Mouse (Mus musculus): ENCODE measurements around the gene Rflnb.
"Not testable (repeated sequence)": the region's sequence is repeated elsewhere in the genome, so short reads cannot be mapped to it uniquely, and the experiment has no call there.

The Rflnb gene

DNA sequence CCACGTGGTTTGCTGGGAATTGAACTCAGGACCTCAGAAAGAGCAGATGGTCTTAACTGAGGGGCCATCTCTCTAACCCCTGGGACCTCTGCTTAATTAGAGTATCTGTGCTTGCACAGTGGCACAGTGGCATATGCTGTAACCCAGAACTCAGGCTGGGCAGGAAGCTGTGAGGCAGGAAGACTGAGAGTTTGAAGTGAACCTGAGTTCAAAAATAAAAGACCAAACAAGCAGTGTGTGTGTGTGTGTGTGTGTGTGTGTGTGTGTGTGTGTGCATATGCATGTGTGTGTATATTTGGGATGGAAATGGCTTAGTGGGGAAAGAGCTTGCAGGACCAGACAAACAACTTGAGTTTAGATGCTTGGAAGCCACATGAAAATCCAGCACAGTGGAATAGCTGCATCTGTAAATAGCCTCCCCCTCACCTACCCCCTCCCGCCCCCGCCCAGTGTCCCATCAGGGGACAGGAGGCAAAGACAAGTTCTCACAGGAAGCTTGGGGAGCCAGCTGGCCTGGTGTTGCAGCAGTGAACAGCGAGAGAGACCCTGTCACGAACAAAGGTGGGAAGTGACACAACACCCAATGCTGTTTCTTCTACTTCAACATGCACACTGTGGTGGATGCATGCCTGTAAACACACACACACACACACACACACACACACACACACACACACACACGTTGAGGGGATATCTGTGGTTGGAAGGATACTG, 10.2 kb upstream of the Rflnb start:
- DNase-seq (ENCODE audit: low read depth, low spot score) = no peak

DNA sequence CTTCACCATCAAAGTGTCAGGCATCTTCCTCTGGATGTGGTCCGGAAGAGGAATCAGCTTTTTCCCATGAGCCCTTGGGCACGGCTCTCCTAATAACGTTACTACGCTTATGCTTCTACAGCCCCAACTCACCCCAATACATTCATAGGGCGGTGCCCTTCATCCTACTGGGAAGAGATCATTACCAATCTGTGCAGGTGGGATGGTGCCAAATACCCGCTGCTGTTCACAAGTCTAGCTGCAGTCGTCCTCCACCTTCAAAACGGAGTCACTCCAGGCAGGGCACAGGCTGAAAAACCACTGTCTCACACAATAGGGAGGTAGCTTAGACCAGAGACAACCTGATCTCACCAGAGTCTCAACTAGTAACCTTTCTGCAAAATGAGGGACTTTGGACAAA, 7.6 kb upstream of the Rflnb start:
- DNase-seq (ENCODE audit: low read depth, low spot score) = no peak

DNA sequence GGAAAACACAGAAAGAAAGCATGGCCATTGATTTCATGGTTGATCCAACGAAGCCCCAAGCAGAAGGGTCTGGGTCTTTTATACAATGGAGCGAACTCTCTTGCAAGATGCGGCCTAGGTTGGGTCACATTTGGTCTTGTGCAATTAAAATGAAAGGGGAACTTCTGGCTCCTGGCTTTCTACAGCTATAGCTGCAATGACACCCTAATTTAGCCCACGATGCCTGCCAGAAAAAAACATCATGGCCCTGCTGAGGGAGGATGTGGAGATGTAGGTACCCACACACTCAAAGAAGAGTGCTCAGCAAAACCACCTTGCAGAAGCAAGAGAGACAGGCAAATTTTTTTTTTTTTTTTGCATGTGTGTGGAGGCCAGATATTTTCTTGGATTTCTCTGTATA, 6.3 kb upstream of the Rflnb start:
- no peak for DNase-seq (ENCODE audit: low read depth, low spot score)

DNA sequence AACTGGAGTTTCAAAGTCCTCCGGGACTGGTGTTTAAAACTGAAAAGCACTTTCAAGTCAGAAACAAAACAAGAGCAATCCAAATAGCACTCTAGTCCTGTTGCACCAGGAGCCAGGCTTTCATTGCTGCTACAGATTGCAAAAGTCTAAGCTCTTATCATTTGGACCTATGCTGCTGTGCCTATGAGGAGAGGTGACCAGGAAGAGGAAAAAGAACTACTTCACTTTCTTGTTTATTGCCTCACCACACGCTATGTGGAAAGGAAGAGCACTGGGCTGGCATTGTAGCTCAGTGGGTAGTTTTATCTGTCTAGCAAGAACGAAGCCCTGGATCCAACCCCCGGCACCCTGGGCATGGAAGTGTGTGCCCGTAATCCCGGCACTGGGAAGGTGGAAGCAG, 5.8 kb upstream of the Rflnb start:
- no peak for DNase-seq (ENCODE audit: low read depth, low spot score)

DNA sequence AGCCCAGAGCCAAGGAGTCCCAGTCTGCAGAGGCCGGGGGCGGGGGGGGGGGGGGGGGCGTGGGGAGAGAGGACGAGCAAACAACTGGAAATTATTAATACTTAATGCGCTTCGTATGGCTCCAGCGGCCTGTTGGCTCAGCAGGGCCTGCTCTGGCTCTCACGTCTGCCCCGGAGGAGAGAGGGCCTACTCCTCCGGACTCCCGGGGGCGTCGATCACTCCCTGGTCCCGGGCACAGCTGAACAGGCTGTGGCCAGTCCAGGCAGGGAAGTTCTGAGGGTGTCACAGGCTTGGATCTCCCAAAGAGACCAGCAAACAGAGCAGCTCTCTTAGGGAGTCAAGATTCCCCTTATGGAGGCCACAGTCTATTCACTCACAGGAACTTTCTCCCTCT, 487 bp upstream of the Rflnb start:
- no peak for DNase-seq (ENCODE audit: low read depth, low spot score)

DNA sequence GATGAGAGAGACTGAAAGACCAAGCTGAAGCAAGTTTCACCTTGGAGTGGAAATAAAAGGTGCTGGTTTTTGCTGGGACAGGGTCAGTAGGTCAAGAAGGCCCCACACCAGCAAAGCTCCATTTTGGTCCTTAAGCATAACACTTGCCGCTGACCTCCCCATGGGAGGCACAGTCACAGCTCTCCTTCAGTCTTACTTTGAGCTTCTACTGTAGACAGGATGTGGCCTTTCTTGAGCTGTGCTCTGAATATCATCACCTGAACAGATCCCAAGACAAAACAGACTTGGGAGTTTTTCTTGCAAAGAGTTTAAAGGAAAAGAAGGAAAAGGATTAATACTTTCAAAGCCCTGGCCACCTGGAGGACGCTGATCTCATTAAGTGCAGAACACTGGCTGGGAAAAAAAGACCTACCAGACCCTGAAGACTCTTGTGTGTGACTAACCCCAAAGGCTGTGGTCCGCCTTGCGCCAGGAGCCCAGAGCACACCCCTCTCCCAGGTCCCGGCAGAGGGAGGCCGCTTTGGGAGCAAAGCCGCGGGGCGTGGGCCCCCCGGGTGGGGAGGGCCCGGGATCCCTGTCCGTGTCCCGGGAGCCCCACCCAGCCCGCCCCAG, 949 bp downstream of the Rflnb start:
- no peak for DNase-seq (ENCODE audit: low read depth, low spot score)

DNA sequence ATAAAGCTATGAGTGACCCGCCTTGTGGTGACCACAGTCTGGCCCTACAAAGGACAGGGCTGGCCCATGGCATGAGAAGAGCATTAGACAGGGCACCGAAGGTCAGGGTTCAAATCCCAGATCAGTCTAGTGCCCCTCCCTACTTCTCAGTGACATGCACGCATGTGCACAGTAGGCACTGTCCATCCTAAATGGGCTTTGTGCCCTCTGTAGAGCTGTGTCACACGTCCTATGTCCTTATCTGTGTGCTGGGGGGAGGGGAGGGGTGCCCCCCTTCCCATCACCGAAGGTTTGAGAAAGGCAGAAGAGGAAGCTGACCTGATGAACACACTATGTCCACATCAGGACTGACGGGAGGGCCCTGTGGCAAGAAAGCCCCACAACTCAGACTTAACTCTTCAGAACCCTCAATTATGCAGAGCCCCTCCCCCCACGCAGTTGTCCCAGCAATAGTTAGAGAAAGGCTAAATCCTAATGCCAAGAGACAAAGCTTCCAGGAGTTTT, 2.5 kb downstream of the Rflnb start:
- DNase-seq (ENCODE audit: low read depth, low spot score) = no peak

DNA sequence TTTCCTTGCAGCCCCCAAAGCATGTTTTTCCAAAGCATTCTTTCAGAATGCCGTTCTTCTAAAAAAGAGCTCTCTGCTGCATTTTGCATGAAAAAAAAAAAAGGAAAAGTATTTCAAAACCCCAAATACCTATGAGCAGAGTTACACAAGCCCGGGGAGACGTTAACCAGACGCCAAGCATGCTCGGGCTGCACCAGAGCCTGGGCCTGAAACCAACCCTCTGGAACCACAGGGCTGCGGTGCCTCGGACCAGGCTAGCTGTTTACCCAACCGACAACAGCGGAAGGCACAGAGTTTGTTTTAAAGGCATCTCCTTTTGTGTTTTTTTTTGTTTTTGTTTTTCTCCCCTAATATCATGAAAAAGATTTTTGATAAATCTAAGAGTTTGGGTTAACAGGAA, 6.7 kb downstream of the Rflnb start:
- DNase-seq (ENCODE audit: low read depth, low spot score) = no peak

DNA sequence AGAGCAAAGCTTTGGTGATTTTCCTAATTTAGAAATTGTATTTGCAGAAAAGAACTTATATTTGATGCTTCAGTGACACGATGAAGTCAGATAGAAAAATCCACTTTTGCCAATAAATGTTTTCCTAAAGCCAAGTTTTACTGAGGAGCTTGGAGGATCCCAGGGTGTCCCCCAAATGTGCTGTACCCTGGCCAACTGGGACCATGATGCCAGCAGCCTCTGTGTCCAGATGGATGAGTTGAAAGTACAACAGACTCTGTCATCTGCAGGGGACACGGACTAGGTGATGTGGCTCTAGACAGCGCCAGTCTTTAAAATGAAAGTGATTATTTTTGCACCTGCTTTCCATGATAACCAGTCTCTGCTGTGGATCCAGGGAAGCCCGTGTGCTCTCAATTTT, 7.7 kb downstream of the Rflnb start:
- DNase-seq (ENCODE audit: low read depth, low spot score) = no peak

DNA sequence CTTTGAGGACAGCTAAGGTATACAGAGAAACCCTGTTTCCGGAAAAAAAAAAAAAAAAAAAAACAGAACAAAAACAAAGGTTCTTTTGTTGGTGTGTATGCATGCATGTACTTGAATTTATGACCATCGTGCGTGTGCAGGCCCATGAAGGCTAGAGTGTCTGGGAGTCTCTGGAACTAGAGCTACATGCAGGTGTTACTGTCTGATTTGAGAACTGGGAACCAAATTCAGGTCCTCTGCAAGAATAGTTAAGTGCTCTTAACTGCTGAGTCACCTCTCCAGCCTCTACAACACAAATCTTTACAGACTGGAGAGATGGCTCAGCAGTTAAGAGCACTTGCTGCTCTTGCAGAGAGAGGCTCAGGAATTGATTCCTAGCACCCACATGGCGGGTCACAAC, 11.8 kb downstream of the Rflnb start:
- no peak for DNase-seq (ENCODE audit: low read depth, low spot score)

DNA sequence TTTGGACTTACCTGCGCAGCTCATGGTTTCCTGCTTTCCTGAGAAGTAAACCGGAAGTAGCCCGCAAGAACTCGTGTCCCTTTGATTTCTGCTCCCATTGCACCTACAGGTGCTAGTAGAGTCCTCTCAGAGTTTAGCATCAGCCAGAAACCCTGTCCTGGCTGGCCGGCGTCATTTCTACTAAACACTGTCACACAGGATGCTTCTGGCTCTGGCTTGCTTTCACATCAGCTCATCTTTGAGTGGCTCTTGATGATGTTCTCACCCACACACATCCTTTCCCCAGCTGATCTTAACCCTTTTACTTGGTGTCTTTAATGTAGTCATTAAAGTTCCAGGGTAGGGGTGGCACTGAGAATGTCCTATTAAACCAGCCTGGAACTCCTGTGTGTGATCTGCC, 12.3 kb downstream of the Rflnb start:
- DNase-seq (ENCODE audit: low read depth, low spot score) = no peak

DNA sequence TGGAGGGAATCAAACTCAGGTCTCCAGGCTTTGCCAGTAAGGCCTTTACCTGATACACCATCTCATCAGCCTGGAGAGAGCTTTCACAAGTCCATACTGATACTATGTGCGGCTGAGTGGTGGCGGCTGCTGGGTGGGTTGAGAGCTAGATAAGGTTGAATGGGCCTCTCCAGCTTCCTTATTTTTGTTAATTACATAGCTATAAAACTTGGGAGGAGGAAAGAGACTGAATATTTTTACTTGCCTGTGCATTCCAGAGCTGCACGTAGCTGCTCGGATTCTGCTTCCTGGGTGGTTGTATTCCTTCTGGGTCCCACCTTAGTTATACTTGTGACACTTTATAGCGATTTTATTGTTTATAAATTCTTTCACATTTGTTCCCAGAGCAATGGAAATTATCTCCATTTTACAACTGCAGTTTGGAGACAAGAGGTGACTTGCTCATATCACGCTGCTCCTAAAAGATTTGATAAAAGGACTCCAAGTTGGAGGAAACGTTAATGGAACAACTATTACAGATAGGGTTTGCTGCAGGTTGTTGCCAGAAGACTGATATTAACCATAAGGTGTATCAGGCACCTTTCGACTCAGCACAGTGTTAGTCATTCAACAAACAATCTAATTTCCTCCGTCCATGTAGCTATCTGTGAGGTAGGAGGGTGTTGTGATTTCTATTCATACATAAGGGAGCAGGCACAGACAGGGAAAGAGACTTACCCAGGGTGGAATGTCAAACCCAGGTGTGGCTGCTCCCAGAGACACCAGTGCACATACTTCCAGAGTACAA, 16.6 kb downstream of the Rflnb start:
- DNase-seq (ENCODE audit: low read depth, low spot score) = no peak

DNA sequence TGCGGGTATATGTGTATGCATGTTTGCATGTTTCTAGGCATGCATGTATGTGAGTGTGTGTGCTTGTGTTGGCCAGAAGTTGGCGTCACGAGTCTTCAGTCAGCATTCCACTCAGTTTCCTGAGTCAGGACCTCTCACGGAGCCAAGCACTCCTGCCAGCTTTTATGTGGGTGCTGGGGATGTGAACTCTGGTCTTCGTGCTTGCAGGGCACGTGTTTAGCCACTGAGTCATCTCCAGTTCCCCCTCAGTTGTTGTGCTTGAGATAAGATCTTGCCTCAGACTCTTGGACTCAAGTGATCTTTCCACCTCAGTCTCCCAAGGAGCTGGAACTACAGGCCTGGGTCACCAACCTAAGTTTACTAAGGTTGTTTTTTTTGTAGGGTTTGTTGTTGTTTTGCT, 18.5 kb downstream of the Rflnb start:
- no peak for DNase-seq (ENCODE audit: low read depth, low spot score)

DNA sequence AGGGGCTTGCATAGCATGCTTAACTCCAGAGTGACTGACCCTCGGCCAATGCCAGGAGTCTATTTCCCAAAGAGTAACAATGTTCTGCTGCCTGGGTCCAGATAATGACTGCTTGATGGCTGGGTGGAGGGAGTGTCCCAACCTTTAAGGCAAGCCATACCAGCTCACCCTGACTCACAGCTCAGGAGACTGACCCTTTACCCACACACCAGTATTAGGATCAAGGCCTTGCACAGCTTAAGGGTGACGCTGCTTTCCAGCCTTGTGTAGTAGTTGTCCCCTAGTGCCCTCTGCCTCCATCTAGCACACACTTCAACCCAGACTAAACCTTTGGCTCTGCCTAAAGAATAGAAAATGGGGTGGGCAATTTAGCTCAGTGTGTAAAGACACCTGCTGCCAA, 19.4 kb downstream of the Rflnb start:
- no peak for DNase-seq (ENCODE audit: low read depth, low spot score)

DNA sequence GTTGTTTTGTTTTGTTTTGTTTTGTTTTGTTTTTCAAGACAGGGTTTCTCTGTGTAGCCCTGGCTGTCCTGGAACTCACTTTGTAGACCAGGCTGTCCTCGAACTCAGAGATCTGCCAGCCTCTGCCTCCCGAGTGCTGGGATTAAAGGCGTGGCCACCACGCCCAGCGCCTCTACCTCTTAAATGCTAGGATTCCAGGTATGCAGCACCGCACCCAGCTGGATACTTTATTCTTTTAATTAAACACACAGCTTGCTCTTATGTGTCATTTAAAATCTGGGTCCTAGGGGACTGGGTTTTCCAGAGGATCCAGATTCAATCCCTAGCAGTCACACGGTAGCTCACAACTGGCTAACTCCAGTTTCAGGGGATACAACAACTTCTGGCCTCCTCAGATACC, 23.3 kb downstream of the Rflnb start:
- not testable (repeated sequence) for DNase-seq (ENCODE audit: low read depth, low spot score)

DNA sequence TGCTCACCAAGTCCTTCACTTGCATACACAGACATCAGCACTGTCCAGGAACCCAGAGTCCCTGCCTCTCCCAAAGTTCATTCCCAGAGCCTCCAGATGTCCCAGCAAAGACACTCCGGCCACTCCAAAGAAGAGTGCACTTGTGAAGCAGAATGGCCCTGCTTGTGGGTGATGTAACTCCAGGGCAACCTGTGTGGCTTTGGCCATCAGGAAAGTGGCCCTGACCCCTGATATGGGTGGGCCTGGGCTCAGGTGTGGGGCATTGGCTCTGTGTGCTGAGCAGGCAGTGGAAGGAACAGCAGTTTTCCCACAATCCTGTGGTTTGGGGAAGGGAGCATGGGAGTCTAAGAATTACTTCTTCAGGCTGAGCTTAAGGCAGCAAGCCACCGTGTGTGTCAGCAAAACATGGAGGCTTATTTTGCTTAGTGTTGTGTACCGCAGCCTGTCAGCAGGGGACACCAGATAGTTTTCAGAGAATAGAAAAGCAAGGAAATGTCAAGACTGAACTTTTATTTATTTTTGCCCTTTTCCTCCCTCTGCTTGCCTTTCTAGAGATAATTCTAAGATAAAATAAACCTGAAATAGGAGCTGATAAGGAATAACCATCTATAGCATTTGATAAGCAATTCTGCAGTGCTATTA, 26.2 kb downstream of the Rflnb start:
- no peak for DNase-seq (ENCODE audit: low read depth, low spot score)

DNA sequence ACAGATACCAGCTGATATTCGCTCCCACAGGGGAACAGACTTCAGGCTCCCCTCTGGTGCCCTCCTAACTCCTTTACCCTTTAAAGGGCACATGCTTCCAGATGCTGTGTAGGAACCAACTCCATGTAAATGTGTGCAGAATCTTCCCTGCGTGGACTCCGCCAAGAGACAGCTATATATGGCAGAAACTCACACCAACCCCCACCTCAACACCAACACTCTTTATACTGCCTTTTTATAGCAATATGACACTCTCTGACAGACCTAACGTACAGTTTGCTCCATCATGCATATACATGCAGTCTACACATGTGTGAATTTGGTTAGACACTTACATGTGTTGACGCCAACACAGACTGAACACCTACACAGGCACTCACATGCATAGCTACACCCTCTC, 26.9 kb downstream of the Rflnb start:
- DNase-seq (ENCODE audit: low read depth, low spot score) = no peak

DNA sequence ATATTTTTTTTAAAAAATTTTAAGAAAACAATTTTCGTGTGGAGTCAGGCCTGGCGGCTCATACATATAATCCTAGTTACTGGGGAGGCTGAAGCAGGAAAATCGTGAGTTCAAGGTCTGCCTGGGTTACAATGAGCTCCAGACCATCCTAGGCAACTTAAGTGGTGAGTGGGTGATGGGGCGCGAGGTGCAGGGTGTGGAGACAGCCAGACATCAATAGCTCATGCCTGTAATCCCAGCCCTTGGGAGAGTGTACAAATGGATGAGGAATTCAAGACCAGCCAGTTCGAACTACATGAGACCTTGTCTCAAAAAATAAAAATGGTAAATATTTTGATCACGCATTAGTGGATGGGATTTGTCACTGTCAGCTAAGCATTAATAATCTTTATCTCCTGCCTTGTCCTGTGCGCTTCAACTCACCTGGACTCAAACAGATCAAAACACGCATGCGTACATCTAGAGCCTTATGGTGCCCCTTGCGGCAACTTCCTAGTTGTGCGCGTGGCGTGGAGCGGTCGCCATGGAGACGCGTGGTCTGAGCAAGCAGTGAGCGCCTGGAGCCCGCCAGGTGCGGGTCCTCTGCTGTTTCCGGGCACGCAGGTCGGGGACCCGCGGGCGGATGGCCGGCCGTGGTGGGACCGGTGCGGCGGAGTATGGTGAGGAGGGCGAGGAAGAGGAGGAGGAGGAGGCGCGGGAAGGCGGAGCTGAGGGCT, 28.0 kb downstream of the Rflnb start, which contains the start of gene 1700016K19Rik:
1700016K19Rik (plus strand) TSS at position 473 of the 716 bp plus-strand sequence.
- peak; percentile 42 for DNase-seq (ENCODE audit: low read depth, low spot score)

DNA sequence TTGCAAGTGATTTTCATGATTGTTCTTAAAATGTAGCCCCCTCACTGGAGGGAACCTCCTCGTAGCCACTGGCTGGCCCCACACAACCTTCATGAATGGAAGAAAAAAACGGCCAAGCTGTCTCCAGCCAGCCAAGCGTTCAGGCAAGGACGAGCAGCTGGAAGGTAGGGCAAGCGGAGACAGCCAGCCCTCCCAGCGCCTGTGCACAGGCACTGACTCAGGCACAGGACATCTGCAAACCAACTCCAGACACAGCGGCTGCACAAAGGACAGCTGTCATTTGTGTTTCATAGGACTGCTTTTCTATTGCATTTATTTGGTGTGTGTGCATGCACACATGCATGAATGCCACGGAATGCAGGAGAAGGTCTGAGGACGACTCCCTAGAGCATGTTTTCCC, 33.2 kb downstream of the Rflnb start:
- DNase-seq (ENCODE audit: low read depth, low spot score) = no peak

DNA sequence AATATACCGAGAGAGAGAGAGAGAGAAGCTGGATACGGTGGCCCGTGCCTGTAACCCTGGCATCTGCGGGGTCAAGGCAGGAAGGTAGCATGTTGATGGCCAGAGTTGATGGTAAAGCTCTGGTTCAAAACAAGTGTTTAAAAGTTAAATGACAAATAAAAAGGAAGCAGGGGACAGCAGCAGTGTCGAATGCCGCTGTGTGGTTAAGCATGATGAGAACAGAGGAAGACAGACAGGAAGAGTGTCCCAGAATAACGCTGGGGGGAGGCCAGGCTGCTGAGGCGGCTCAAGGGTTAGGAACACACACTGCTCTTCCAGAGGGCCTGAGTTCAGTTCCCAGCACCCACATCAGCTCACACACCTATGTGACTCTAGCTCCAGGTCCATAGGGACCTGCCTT, 35.1 kb downstream of the Rflnb start:
- no peak for DNase-seq (ENCODE audit: low read depth, low spot score)

DNA sequence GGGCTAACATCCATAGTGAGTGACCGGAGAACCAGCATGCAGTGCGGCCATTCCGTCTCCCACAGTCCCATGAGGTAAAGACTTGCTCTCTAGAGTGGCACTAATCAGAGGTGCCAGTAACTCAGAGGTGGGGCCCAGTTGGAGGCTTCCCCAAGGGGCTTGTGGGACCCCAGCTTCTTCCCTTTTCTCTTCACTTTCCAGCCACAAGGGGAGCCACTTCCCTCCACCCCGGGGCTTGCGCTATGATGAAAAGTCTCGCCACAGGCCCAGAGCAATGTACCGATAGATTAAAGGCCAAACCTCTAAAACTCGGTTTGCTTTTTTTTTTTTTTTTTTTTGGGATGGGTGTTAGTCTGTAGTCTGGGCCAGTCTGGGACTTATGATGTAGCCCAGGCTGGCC, 35.7 kb downstream of the Rflnb start:
- no peak for DNase-seq (ENCODE audit: low read depth, low spot score)

Measured in brain, embryonic 18.5 days (tissue).